Mouse (Mus musculus) macrophage (primary cell): ENCODE measurements around the gene Tfrc. TPM values are rescaled to one million over a fixed set of nuclear protein-coding genes. Genes with fewer than 3 reads are reported as not detected.
"Not testable (repeated sequence)": the region's sequence is repeated elsewhere in the genome, so short reads cannot be mapped to it uniquely, and the experiment has no call there.

ENCODE experiments used
- H3K27ac ChIP-seq: fragments of 350-480 bp; formaldehyde crosslinking; 2 replicates; pipeline ENCODE4 v1.9.0; 2021
- H3K36me3 ChIP-seq: fragments of 350-480 bp; formaldehyde crosslinking; 2 replicates; pipeline ENCODE4 v1.9.0; 2021; ENCODE audit errors: inconsistent target
- H3K4me3 ChIP-seq: fragments of 350-480 bp; formaldehyde crosslinking; 2 replicates; pipeline ENCODE4 v1.9.0; 2021; ENCODE audit errors: inconsistent target
- H3K79me2 ChIP-seq: fragments of 350-480 bp; formaldehyde crosslinking; 2 replicates; pipeline ENCODE4 v1.9.0; 2021; ENCODE audit errors: inconsistent target
- WGBS: methylation state at CpG from one replicate; pipeline ENCODE4 v1.1.7; 2026; ENCODE audit warnings: inconsistent platforms; ENCODE audit not compliant: missing documents; 5-methylcytosine and 5-hydroxymethylcytosine counted together
- polyA plus RNA-seq: library from polyadenylated mRNA; stranded (reverse); fragments of 250-400 nt; gene quantifications from 3 replicates; pipeline ENCODE4 v1.2.4, GENCODE M21; 2018; ENCODE audit warnings: inconsistent platforms

Tfrc gene
- polyA plus RNA-seq, 1 experiment from 2014 or later, result 500 TPM

- Histone ChIP-seq H3K27ac (no peak overlapping the region), H3K36me3 (peaks cover 5% of the 10 kb centered on the region; the same call in 1 of the 2 replicates), H3K79me2 (no peaks in the 10 kb centered on the region), H3K4me3 (no peak overlapping the region)
- WGBS, result 61% methylated on average over 4 of the region's 5 CpGs
These were observed 25.5 kb downstream of the Tfrc start for GRCm38 (mm10) chr16:32634183-32634582.

GRCm38 (mm10) chr16:32635314-32635713 is 26.6 kb downstream of the Tfrc start:
- no peaks in the 10 kb centered on the region for H3K36me3 ChIP-seq
- WGBS, result 90% methylated on average over 3 of the region's 3 CpGs
- H3K4me3 ChIP-seq, result no peak overlapping the region
- no peaks in the 10 kb centered on the region for H3K79me2 ChIP-seq
- H3K27ac ChIP-seq, result no peak overlapping the region

- no peaks in the 10 kb centered on the region for H3K36me3 ChIP-seq
- H3K4me3 ChIP-seq, result no peak overlapping the region
- WGBS, result 79% methylated on average over 3 of the region's 3 CpGs
- H3K79me2 ChIP-seq, result no peaks in the 10 kb centered on the region
- no peak overlapping the region for H3K27ac ChIP-seq
These were observed 27.6 kb downstream of the Tfrc start for GRCm38 (mm10) chr16:32636331-32636730.

GRCm38 (mm10) chr16:32636871-32637521 is 28.3 kb downstream of the Tfrc start:
- Histone ChIP-seq H3K27ac (no peak overlapping the region), H3K79me2 (no peaks in the 10 kb centered on the region), H3K4me3 (no peak overlapping the region), H3K36me3 (no peaks in the 10 kb centered on the region)
- 47% methylated on average over 6 of the region's 6 CpGs for WGBS

- Histone ChIP-seq H3K36me3 (no peaks in the 10 kb centered on the region), H3K79me2 (no peaks in the 10 kb centered on the region), H3K27ac (no peak overlapping the region), H3K4me3 (no peak overlapping the region)
- WGBS, result 17% methylated on average over 8 of the region's 8 CpGs
These were observed 29.8 kb downstream of the Tfrc start for GRCm38 (mm10) chr16:32638476-32638875.

GRCm38 (mm10) chr16:32640096-32640495 is 31.4 kb downstream of the Tfrc start:
- no peaks in the 10 kb centered on the region for H3K79me2 ChIP-seq
- no peaks in the 10 kb centered on the region for H3K36me3 ChIP-seq
- H3K4me3 ChIP-seq, result no peak overlapping the region
- 95% methylated on average over 5 of the region's 5 CpGs for WGBS
- H3K27ac ChIP-seq, result no peak overlapping the region

GRCm38 (mm10) chr16:32640683-32641082 is 32.0 kb downstream of the Tfrc start:
- no CpG with 5 or more reads among the region's 2 CpGs for WGBS
- not testable (repeated sequence) for H3K36me3 ChIP-seq, H3K4me3 ChIP-seq, H3K79me2 ChIP-seq, H3K27ac ChIP-seq

GRCm38 (mm10) chr16:32641440-32642219 is 32.9 kb downstream of the Tfrc start:
- Histone ChIP-seq H3K36me3 (no peaks in the 10 kb centered on the region), H3K79me2 (no peaks in the 10 kb centered on the region), H3K27ac (no peak overlapping the region), H3K4me3 (no peak overlapping the region)
- WGBS, result 77% methylated on average over 15 of the region's 20 CpGs

GRCm38 (mm10) chr16:32642280-32642679 is 33.6 kb downstream of the Tfrc start:
- 53% methylated on average over 11 of the region's 13 CpGs for whole genome bisulfite sequencing
- no peaks in the 10 kb centered on the region for H3K36me3 ChIP-seq
- no peak overlapping the region for H3K4me3 ChIP-seq

GRCm38 (mm10) chr16:32643661-32644061 is 34.9 kb downstream of the Tfrc start, which contains the start of gene Tnk2:
Tnk2 (plus strand) TSS chr16:32643874.
- 0% methylated on average over 16 of the region's 40 CpGs for WGBS

More at GRCm38 (mm10) chr16:32642280-32642679, 33.6 kb downstream of the Tfrc start:
- H3K79me2 ChIP-seq, result no peaks in the 10 kb centered on the region
- no peak overlapping the region for H3K27ac ChIP-seq

GRCm38 (mm10) chr16:32644069-32644800 is 35.5 kb downstream of the Tfrc start:
- Histone ChIP-seq H3K36me3 (no peaks in the 10 kb centered on the region), H3K4me3 (no peak overlapping the region), H3K79me2 (no peaks in the 10 kb centered on the region), H3K27ac (no peak overlapping the region)
- WGBS, result under 1% methylated on average over 50 of the region's 82 CpGs

More at GRCm38 (mm10) chr16:32643661-32644061, 34.9 kb downstream of the Tfrc start, which contains the start of gene Tnk2:
- Histone ChIP-seq H3K4me3 (no peak within 1 kb of the TSS), H3K27ac (no peak within 1 kb of the TSS), H3K36me3 (no peaks in the 10 kb centered on the region), H3K79me2 (no peaks in the 10 kb centered on the region)

GRCm38 (mm10) chr16:32644801-32645170 is 36.1 kb downstream of the Tfrc start:
- no peak overlapping the region for H3K4me3 ChIP-seq
- H3K27ac ChIP-seq, result no peak overlapping the region
- no peaks in the 10 kb centered on the region for H3K79me2 ChIP-seq
- H3K36me3 ChIP-seq, result no peaks in the 10 kb centered on the region
- 41% methylated on average over 12 of the region's 12 CpGs for WGBS

- Histone ChIP-seq H3K4me3 (no peak overlapping the region), H3K36me3 (no peaks in the 10 kb centered on the region), H3K27ac (no peak overlapping the region), H3K79me2 (no peaks in the 10 kb centered on the region)
- WGBS, result 25% methylated on average over 14 of the region's 14 CpGs
These were observed 36.7 kb downstream of the Tfrc start for GRCm38 (mm10) chr16:32645361-32645914.

GRCm38 (mm10) chr16:32646014-32646413 is 37.3 kb downstream of the Tfrc start:
- WGBS, result 93% methylated on average over 9 of the region's 9 CpGs
- Histone ChIP-seq H3K4me3 (no peak overlapping the region), H3K36me3 (no peaks in the 10 kb centered on the region), H3K79me2 (no peaks in the 10 kb centered on the region), H3K27ac (no peak overlapping the region)
